Mouse (Mus musculus) 3134 (cell line): Measurements from ENCODE around the gene Slc19a2.
A peak's percentile ranks its signal among the peaks of the same experiment; 100 is the strongest.

Experiments
- DNase-seq: peaks from one replicate; pipeline ENCODE4 v3.0.0-alpha.2; 2011; ENCODE audit warnings: low spot score; ENCODE audit not compliant: insufficient read length; ENCODE audit errors: extremely low read depth

Gene Slc19a2

DNA sequence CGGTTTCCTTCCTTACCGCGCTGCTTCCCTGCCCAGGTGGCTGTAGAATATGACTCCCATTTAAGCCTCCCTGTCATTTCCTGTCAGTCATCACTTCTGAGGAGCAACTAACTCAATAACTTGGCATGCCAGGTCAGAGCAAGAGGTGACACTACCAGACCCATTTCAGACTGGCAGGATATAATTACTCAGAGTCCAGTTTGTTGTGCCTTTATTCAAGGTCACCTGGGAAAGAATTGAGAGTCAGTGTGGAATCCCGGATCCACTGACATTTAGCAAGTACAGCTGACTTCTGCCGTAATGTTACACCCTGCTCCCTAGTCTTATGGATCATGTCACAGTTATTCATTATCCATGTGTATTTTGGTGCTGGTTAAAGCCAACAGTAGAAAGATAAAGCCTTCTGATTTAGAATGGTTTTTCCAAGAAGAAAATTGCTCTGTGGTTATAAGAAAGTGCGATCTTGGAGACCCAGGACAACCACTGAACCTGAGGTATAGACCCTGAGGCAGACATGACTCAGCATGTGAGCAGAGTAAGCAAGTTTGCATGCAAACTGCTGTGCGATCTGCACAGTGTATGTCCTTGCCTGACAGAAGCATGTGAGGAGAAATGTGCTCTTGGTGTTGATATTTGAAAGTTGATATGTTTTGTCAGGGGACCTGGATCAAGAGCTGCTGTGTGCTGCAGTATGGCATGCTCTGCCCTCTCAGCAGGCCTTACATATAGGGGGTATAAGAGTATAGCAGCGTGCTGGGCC is 1.7 kb downstream of the Slc19a2 start:
- DNase-seq = peak; percentile 24

DNA sequence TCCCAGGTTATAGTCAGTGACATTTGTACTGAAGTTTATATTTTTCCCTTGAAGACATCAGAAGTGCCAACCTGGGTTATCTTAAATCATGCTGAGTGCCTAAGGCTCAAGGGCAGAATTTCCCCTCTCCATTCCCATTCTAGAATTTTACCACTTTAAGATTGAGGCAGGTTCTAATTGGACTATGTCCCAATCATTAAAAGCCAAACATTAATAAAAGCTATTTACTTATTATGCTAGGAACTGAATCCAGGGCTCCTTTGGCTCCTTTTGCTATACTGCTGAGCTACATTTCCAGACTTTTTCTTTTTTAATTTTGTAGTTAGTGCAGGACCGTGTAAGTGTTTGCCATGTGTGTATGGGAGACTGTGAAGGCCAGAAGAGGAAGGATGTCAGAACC is 2.6 kb downstream of the Slc19a2 start:
- DNase-seq = no peak

DNA sequence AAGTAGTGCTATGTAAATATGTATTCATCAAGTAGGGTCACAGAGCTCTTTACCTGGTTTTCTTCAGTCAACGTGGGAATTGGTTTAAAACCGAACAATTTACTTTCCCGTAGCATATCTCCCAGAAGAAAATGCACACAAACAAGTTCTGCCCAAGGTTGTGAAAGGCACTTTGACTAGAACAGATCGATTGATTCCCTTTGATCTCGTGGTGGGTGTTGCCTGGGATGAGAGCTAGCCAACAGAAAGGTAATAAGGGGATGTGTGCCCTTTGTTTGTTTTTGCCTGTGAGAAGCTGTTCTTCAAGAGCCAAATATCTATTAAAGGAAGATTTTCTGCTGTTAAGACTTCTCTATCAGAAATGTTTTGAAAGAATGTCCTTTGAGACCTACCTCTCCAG is 3.7 kb downstream of the Slc19a2 start:
- no peak for DNase-seq

DNA sequence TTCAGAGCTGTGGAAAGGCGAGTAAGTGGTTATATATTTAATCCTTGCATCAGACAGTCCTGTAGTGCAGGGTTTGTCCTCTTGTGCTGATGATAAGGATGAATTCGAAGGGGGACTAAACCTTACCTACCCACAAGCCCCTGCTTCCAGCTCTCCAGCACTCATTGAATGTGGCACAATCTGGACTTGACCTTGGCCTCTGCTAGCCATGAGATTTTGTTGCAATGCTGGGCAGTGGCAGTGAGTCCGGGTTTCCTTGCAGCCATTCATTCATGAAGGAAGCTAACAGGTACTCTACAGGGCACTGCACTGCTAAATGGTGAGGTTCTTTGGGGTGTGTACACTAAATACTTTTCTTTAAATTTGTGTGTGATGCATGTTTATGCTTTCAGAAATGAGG is 6.0 kb downstream of the Slc19a2 start:
- no peak for DNase-seq

DNA sequence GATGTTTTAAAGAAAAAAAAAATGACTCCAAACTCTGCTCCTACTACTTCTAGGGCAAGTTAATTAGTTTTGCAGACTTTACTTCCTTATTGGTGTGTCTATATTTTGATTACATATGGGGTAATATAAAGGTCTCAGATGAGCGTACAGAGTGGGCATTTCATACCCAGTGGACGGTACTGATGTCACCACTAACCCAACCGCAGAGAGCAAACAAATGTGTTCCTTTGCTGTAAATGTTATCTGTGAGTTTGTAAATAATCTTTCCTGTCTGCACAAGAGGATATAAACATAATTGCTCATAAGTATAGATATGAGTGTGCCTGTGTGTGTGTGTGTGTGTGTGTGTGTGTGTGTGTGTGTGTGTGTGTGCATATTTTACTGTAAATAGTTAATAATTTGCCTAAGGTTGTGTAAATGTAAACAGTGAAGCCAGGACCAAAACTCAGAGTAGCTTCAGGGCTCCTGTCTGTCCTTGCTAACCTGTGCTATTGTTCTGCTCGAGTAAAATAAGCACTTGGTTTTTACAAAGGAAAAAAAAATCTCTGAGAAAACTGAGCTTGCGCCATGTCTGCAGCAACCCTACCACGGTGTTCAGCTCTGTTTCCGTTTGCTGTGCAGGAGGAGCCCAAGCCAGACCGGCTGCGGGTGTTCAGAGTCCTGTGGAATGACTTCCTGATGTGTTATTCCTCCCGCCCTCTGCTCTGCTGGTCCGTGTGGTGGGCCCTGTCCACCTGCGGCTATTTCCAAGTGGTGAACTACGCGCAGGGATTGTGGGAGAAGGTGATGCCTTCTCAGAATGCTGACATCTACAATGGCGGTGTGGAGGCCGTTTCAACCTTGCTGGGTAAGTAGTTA is 11.6 kb downstream of the Slc19a2 start:
- no peak for DNase-seq

DNA sequence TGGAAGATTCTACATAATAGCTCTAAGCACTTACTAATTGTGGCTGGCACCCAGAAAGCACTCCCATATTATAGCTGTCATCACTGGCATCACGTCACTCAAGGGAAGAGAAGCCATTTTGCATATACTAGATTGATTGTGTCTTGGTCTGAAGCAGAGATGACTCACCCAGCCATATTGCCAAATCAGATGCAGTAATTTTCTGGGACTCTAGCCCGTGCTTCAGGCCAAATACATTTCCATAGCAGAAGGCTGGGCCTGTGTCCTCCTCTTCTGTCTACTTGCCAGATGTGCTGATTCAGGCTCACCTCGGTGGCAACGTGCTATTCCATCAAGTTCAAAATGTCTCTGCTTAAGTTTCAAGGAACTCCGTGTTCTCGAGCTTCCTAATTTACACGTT is 12.7 kb downstream of the Slc19a2 start:
- DNase-seq = peak; percentile 79

DNA sequence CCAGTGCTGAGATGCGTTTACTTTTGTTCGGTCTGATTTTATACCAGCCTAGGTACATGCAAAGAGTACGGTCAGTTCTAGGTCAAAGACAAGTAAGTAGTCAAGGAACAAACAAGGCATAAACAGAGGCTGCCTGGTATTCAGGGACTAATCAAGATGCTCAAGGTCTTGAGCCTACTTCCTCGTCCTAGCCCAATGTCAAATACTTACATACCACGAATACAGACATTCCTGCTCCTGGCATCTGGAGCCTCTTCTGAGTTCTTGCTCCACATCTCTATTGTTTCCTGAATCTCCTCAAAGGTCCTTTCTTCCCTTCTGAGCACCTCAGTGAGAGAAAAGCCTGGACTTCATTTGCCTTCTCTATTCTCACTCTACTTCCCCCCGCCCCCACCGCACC is 22.1 kb downstream of the Slc19a2 start:
- no peak for DNase-seq

DNA sequence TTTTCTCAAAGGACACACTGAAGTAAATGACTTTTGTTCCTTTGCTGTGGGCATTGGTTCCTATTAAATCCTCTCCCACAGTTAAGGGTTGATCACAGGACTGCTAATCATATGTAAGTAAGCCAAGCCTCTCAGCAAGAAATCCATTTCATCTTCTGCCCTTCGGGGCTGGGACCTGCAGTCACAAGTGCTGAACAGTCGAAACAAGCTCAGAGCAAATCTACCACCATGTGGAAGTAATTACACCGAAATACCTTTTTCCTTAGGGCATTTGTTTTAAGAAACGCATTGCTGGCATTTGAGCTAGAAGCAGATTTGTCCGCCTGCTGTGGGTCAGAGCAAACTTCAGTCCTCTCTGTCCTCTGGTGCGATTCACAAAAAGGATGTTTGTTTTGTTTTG is 24.8 kb downstream of the Slc19a2 start:
- DNase-seq = no peak

DNA sequence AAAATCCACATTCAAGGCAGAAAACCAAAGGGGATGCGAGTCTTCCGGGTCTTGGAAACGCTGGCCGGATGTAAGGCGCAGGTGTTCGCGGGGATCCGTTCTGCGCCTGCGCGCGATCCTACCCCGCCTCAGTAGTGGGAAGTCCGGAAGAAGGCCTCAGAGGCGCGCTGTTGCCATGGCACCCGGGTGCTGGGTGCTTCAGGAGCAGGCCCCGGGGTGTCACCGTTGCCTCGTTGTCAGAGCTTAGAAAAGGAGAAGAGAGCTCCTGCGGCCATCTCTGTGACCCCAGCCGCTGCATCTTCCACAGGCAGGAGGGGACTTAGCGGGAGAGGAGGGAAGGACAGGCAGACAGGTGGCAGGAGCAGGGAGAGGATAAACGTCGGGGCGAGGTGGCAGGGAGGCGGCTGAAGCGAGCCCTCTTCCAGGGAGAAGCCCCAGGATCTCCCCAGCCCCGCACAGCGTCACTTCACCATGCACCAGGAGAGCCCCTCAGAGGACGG is 26.7 kb downstream of the Slc19a2 start, which contains the start of gene Ccdc181:
TSS of gene Ccdc181 (plus strand) at position 131 of the 500 bp plus-strand sequence.
- peak; percentile 94 for DNase-seq

DNA sequence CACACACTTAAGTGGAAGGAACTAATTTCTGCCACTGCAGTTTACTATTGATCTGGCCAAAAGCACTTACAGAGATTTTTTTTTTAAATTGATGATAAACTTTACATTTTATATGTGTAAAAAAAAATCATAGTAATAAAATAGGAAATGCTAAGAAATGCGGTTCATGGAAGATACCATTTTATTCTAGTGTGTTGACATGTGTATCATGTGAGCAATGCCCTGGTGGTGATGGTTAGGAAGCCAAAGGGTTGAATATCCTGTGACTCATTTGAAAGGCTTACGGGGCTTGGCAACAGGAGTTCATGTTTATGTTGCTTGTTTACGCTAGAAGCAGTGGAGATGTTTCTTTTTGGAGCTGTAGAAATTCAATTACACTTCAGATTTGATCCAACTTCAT is 27.7 kb downstream of the Slc19a2 start:
- DNase-seq = peak; percentile 25

DNA sequence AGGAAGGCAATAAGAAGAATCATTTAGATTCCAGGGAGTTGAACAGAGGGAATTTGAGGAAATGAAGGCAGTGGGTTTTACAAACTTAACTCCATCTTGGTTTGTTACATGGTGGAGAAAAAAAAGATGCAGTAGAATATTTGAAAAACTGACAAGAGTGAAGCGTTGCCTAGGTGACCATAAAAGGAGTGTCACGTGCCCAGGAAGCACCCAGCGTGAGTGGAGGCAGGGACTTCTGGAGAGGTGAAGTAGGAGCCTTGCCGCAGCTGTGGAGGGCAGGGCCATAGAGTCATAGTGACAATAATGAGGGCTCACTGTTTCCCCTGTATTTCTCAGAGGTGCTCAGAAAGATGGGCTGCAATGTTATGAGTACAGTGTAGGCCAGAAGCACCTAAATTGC is 30.5 kb downstream of the Slc19a2 start:
- DNase-seq = no peak

DNA sequence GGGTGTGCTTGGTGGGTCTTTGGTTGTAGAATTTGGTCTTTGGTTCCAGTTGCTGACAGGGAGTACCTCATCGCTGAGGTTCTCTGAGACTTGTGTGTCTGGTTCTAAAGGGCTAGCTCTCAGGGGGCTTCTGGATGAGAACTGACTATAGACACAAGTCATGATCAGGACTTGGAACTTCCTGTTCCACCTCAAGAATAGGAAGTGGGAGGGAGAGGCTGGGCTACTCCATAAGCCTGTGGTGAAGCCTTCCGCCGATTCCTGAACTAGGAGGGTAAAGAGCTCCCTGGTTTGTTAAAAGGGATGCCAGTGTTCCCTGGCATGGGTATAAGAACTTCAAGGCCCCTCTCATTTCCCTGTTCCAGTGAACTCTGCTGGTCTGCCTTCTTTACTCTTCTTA is 35.2 kb downstream of the Slc19a2 start:
- DNase-seq = no peak

DNA sequence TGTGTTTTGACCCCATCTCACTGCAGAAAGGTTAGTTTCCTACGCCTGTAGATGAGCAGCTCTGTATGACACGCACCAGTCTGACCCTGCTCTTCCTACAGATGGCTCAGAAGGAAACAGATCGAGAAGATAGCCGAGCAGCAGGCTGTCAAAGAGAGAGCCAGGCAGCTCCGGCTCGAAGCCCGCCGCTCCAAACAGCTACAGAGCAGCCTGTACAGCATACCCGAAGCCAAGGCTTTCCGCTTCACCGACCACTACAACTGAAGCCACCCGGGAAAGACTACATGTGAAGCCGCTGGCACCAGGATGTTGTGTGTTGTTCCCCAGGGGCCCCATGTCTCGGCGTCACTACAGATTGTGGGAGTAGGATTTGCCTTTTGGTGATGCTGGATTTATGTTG is 38.6 kb downstream of the Slc19a2 start:
- no peak for DNase-seq

DNA sequence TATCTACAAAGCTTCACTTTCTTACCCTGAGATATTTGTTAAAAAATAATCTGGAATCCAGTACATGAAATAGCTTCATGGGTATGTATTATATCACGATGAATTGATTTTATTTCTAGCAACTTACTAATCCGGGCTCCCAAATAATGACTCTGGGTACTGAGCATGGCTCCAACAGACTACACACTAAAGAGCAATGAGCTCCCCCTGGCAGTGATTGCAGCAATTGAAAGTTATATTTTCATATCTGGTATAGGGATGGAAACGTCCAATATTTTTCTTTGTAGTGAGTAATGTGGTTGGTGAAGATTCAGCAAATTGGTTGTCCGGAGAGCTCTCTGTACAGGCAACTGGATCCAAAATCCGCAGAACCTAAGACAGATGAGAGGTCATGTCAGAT is 43.2 kb downstream of the Slc19a2 start:
- DNase-seq = no peak

DNA sequence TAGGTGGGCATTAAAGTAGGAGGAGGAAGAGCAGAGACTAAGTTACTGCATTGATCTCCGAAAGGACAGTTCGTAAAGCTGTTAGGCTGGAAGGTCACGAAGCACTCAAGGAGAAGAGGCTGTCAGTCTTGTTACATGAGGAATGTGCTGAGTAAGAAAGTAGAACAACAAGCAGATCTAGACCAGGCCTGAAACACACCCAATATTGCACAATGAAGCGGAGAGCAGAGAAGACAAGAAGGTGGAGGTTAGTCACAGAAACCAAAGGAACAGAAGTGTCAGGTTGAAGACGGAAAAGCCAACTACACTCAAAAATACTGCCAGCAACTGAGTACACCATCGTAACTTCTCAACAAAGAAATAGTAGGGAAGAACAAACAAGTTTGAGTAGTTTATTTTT is 45.2 kb downstream of the Slc19a2 start:
- DNase-seq = no peak

DNA sequence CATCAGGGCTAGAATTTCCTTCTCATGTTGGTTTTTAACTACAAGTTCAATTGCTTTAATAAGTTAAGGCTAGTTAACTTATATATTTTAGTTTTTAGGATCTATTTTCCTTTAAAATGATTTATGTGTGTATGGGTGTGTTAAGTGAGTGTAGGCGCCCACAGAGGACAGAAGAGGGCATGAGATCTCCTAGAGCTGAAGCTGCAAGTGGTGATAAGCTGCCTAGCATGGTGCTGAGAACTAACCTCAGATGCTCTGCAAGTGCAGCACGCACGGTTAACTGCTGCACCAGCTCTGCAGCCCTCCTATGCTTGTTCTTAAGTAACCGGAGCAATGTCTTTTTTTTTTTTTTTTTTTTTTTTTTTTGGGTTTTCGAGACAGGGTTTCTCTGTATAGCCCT is 47.6 kb downstream of the Slc19a2 start:
- no peak for DNase-seq

DNA sequence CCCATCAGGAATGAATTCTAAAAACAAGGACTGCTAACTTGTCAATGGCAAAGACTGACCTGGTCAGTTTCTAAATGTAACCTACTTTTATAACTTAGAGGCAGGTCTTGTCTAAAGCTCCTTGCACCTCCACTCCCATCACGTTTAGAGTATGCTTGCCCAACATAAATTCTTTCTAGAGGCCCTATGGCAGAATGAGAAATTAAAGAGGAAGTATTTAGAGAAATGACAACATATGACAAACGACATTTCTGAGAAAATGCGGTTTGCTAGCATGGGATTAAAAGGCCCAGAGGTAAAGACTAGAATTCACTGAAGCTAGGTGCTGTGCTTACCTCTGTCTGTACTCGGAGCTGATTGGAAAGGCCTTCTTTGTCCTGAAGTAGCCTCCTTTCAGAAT is 53.1 kb downstream of the Slc19a2 start:
- no peak for DNase-seq

DNA sequence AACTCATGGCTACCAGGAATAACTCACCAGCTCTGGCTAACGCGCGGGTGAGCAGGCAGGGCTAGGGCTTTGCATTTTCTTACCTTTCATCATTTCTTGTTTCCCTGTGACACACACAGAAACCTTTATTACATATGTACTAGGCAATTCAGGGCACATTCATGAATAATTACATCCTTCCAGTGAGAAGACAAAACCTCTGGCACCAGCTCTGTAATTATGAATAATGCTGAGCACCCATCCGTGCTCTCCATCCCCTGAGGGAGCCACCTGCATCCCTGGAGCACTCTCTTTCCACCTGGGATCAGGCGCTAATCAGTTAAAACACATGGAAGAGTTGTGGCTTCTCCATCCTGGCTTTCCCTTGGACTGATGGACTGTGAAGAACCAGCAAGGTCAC is 55.0 kb downstream of the Slc19a2 start, which contains the start of gene Nme7:
TSS of gene Nme7 (plus strand) at position 301 of the 400 bp plus-strand sequence.
- DNase-seq = no peak

DNA sequence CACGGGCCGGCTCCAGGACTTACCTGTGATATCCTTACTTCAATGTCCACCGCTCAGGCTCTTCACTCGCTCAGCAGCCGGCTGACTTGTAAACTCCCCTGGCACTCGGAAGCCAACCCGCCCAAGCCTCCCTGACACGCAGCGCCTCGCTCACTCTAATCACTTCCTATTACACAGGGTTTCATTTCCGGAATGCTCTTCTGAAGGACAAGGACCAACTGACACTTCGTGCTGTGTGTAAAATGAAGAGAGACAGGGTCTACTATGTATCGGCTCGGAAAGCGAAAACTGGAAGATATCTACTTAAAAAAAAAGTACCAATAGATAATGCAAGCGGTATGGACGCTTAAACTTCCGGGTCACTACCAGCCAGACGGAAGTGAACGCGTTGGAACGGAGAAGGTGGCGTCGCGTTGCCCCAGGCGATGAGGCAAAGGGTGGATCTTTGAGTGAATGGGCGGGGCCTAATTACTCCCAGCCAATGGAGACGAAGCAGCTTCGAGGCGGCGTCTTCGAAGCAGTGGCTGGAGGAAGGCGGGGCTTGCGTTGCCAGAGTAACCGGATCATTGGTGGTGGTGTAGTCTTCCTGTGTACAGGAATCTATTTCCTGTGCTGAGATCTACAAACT is 58.4 kb downstream of the Slc19a2 start, which contains the start of gene Blzf1:
TSS of gene Blzf1 (minus strand) at position 366 of the 628 bp plus-strand sequence.
- DNase-seq = peak; percentile 95

DNA sequence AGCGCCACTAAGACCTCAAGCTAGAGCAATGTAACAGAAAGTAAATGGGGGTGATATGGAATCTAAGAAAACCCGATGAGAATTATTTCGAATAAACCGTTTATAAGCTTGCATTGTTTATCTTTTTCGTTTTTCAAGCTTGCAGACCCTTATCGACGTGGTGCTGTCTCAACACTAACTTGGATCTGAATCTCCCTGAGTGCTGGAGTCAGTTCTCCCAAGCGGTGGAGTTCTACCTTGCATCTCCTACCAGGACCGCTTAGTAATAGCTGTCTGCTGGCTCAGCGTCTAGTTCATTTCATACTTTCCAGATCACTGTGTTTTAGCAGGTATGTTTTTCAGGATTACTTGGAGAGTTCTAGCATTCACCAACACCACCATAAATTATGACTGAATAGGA is 59.1 kb downstream of the Slc19a2 start:
- no peak for DNase-seq

DNA sequence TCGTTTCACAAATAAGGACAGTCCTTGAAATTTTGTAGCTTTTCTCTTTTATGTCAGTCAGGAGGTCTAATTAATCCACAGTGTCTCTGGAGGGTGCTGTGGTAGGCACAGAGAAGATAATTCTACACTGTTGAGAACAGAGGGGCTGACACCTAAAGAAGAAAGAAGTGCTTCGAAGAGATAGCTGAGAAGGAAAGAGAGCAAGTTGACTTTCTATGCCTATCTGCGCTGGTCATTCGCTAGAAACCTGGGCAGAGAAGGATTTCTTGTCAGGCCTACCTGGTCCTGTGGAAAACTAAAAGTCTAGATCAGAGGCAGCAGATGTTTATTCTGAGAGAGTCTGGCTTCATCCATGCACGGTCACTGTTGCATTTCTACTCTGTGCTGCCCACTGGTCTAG is 65.2 kb downstream of the Slc19a2 start:
- no peak for DNase-seq
